Mouse (Mus musculus): ENCODE measurements around the gene Nr1h2. TPM values are rescaled to one million over a fixed set of nuclear protein-coding genes. Genes with fewer than 3 reads are reported as not detected.

Gene Nr1h2
- 143 TPM for polyA plus RNA-seq (2017; shearing (Covaris generic))

GRCm38 (mm10) chr7:44553826-44554225 is at the start of gene Nr1h2:
TSS of gene Nr1h2 (minus strand) at chr7:44553951.

GRCm38 (mm10) chr7:44590402-44591347 is 36.9 kb upstream of the Nr1h2 start, which contains the start of gene Kcnc3:
TSS of gene Kcnc3 (plus strand) at chr7:44590664.

GRCm38 (mm10) chr7:44572213-44572701 is 18.5 kb upstream of the Nr1h2 start, which contains the start of gene Napsa:
TSS of gene Napsa (plus strand) at chr7:44572380.

GRCm38 (mm10) chr7:44548497-44549087 is 5.2 kb downstream of the Nr1h2 start, which contains the start of gene Pold1:
TSS of gene Pold1 (minus strand) at chr7:44548849.

GRCm38 (mm10) chr7:44531946-44532732 is 21.6 kb downstream of the Nr1h2 start, which contains the start of gene Spib:
TSS of gene Spib (minus strand) at chr7:44532071.

GRCm38 (mm10) chr7:44524502-44524901 is 29.2 kb downstream of the Nr1h2 start, which contains the start of gene Mybpc2:
TSS of gene Mybpc2 (minus strand) at chr7:44524656.

Other genes starting within 250 kb of the Nr1h2 start
- gene Clec11a, start 247.0 kb downstream of the Nr1h2 start, polyA plus RNA-seq (2017; shearing (Covaris generic)): 0.31 TPM
- 0.16 TPM for gene Shank1, start 243.7 kb downstream of the Nr1h2 start, polyA plus RNA-seq (2017; shearing (Covaris generic))
- gene Syt3, start 169.8 kb downstream of the Nr1h2 start, polyA plus RNA-seq (2017; shearing (Covaris generic)): 0.28 TPM
- gene 1700008O03Rik, start 168.1 kb downstream of the Nr1h2 start, polyA plus RNA-seq (2017; shearing (Covaris generic)): 0.71 TPM
- not detected for gene Lrrc4b, start 124.9 kb downstream of the Nr1h2 start, polyA plus RNA-seq (2017; shearing (Covaris generic))
- gene Aspdh, start 88.6 kb downstream of the Nr1h2 start, polyA plus RNA-seq (2017; shearing (Covaris generic)): 0.28 TPM
- gene Josd2, start 86.0 kb downstream of the Nr1h2 start, polyA plus RNA-seq (2017; shearing (Covaris generic)): 111 TPM
- gene Emc10, start 57.4 kb downstream of the Nr1h2 start, polyA plus RNA-seq (2017; shearing (Covaris generic)): 188 TPM
- gene Fam71e1, start 57.4 kb downstream of the Nr1h2 start, polyA plus RNA-seq (2017; shearing (Covaris generic)): 3.4 TPM
- gene Mybpc2, start 29.3 kb downstream of the Nr1h2 start, polyA plus RNA-seq (2017; shearing (Covaris generic)): not detected
- 0.87 TPM for gene Spib, start 21.9 kb downstream of the Nr1h2 start, polyA plus RNA-seq (2017; shearing (Covaris generic))
- 58.9 TPM for gene Pold1, start 5.1 kb downstream of the Nr1h2 start, polyA plus RNA-seq (2017; shearing (Covaris generic))
- gene Napsa, start 18.4 kb upstream of the Nr1h2 start, polyA plus RNA-seq (2017; shearing (Covaris generic)): 1.3 TPM
- not detected for gene Kcnc3, start 36.7 kb upstream of the Nr1h2 start, polyA plus RNA-seq (2017; shearing (Covaris generic))
- not detected for gene Myh14, start 116.9 kb upstream of the Nr1h2 start, polyA plus RNA-seq (2017; shearing (Covaris generic))
- not detected for gene Izumo2, start 154.8 kb upstream of the Nr1h2 start, polyA plus RNA-seq (2017; shearing (Covaris generic))
- gene Vrk3, start 194.5 kb upstream of the Nr1h2 start, polyA plus RNA-seq (2017; shearing (Covaris generic)): 106 TPM
- gene Zfp473, start 197.1 kb upstream of the Nr1h2 start, polyA plus RNA-seq (2017; shearing (Covaris generic)): 0.71 TPM

Data from CD4-positive, CD25-positive, alpha-beta regulatory T cell (primary cell).